Mouse (Mus musculus): ENCODE results near the gene Crim1. TPM values are rescaled to one million over a fixed set of nuclear protein-coding genes. Genes with fewer than 3 reads are reported as not detected.

The Crim1 gene
- polyA plus RNA-seq, 1 experiment from 2014 or later: 7.3 TPM

- H3K4me3 ChIP-seq: no peak overlapping the region
- H3K9me3 ChIP-seq: no peaks in the 10 kb centered on the region
- H3K36me3 ChIP-seq: no peaks in the 10 kb centered on the region; the same call in 1 of the 2 replicates
- no peaks in the 10 kb centered on the region for H3K27me3 ChIP-seq
- H3K27ac ChIP-seq (replicated peaks): no peak overlapping the region
- no peaks in the 10 kb centered on the region for H3K4me1 ChIP-seq
- H3K4me2 ChIP-seq (replicated peaks): no peak overlapping the region
- WGBS: 81% methylated on average over 12 of the region's 12 CpGs
- no peak for ATAC-seq (replicated peaks)
- no peak overlapping the region for H3K9ac ChIP-seq (replicated peaks)
Measured at GRCm38 (mm10) chr17:78400130-78400840, 200.2 kb downstream of the Crim1 start.

DNA sequence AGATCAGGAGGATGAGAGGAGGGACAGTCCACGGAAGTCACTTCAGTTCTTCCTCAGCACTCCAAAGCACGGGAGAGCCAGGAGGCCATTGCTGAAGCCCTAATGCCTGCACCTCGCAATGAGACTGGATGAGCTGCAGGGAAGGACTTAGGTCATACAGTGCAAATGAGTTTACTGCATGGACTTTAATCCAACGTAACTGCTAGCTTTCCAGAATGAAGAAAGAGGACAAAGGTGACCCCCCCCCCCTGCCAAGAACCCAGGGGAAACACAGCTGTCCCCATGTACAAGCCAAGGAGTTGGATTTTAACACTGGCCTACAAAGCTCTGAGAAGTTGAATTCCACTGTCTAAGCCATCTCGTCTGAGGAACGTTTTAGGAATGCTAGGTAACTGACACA is 201.3 kb downstream of the Crim1 start:
- ATAC-seq (replicated peaks): no peak
- Histone ChIP-seq H3K9me3 (no peaks in the 10 kb centered on the region), H3K4me3 (no peak overlapping the region), H3K4me2 (replicated peaks) (no peak overlapping the region), H3K27me3 (no peaks in the 10 kb centered on the region), H3K9ac (replicated peaks) (no peak overlapping the region), H3K27ac (replicated peaks) (no peak overlapping the region), H3K36me3 (no peaks in the 10 kb centered on the region; the same call in 1 of the 2 replicates), H3K4me1 (no peaks in the 10 kb centered on the region)
- 71% methylated on average over 6 of the region's 6 CpGs for WGBS

DNA sequence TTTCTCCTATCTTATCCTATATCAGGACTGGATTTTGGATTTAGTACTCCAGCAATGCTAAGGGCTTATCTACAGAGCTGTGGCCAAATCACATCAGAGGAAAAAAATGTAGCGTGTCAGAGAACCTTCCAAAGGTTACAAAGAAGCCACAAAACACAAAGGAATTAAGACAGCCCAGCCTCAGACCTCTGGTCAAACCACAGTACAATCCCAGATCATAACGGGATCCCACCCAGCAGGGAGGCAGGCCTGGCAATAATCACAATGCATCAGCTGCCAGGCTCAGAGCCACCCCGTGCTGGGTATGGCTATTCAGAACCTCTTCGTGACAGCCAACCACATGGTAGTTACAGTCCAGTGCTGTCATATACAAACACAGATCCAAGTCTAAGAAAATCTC is 201.7 kb downstream of the Crim1 start:
- no peak for ATAC-seq (replicated peaks)
- Histone ChIP-seq H3K4me1 (no peaks in the 10 kb centered on the region), H3K36me3 (no peaks in the 10 kb centered on the region; the same call in 1 of the 2 replicates), H3K9me3 (no peaks in the 10 kb centered on the region), H3K4me2 (replicated peaks) (no peak overlapping the region), H3K4me3 (no peak overlapping the region), H3K27me3 (no peaks in the 10 kb centered on the region), H3K9ac (replicated peaks) (no peak overlapping the region), H3K27ac (replicated peaks) (no peak overlapping the region)
- WGBS: 32% methylated on average over 4 of the region's 4 CpGs

DNA sequence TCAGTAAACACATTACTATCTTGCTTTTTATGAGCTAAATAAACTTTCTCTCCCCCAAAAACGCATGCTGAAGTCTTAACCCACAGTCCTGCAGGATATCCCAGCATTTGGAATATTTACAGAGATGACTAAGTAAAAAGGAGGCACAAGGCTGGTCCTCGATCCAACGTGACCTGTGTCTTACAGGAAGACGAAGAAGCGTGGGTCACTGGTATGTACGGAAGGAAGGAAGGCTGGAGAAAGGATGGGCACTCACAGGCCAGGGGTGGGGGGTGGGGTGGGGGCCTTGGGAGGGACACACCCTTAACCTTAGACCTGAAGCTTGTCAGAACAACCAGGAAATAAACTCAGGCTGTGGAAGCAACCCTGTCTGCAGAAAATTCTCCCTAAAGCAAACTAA is 202.1 kb downstream of the Crim1 start:
- H3K27me3 ChIP-seq: no peaks in the 10 kb centered on the region
- 87% methylated on average over 6 of the region's 6 CpGs for WGBS
- H3K9ac ChIP-seq (replicated peaks): no peak overlapping the region
- ATAC-seq (replicated peaks): no peak
- H3K4me3 ChIP-seq: no peak overlapping the region
- no peak overlapping the region for H3K4me2 ChIP-seq (replicated peaks)
- H3K27ac ChIP-seq (replicated peaks): no peak overlapping the region
- no peaks in the 10 kb centered on the region for H3K4me1 ChIP-seq
- H3K9me3 ChIP-seq: no peaks in the 10 kb centered on the region
- no peaks in the 10 kb centered on the region; the same call in 1 of the 2 replicates for H3K36me3 ChIP-seq

GRCm38 (mm10) chr17:78403229-78403628 is 203.2 kb downstream of the Crim1 start:
- H3K4me2 ChIP-seq (replicated peaks): no peak overlapping the region
- H3K9me3 ChIP-seq: no peaks in the 10 kb centered on the region
- H3K27me3 ChIP-seq: no peaks in the 10 kb centered on the region
- ATAC-seq (replicated peaks): no peak
- no peak overlapping the region for H3K27ac ChIP-seq (replicated peaks)
- no peak overlapping the region for H3K4me3 ChIP-seq
- no peaks in the 10 kb centered on the region; the same call in 1 of the 2 replicates for H3K36me3 ChIP-seq
- H3K9ac ChIP-seq (replicated peaks): no peak overlapping the region
- WGBS: 90% methylated on average over 4 of the region's 4 CpGs
- 0 out of 2 replicates have a peak, but pooled peaks cover under 1% of the 10 kb centered on the region for H3K4me1 ChIP-seq

GRCm38 (mm10) chr17:78403804-78404203 is 203.8 kb downstream of the Crim1 start:
- Histone ChIP-seq H3K9ac (replicated peaks) (no peak overlapping the region), H3K4me3 (no peak overlapping the region), H3K27me3 (no peaks in the 10 kb centered on the region), H3K4me2 (replicated peaks) (no peak overlapping the region), H3K9me3 (no peaks in the 10 kb centered on the region), H3K4me1 (0 out of 2 replicates have a peak, but pooled peaks cover 3% of the 10 kb centered on the region), H3K36me3 (no peaks in the 10 kb centered on the region; the same call in 1 of the 2 replicates), H3K27ac (replicated peaks) (no peak overlapping the region)
- no peak for ATAC-seq (replicated peaks)
- 95% methylated on average over 9 of the region's 9 CpGs for WGBS

DNA sequence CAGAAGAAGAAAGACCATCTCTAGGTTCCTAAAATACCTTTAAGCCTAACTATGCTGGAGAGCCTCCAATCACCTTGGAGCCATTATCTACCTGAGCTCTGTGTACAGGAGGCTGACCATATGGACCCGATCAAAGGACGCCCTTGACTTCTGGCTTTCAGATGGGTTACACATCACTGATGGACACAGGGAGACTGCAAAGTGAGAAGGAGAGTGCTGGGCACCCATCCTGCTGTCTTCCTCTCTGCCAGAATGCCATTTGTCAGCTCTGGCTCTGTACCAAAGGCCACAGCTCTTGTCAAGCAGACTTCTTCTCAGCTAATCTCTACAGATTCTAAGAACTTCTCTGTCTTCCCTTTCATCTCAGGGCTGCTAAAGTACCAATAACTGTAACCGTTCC is 205.3 kb downstream of the Crim1 start:
- WGBS: 91% methylated on average over 3 of the region's 3 CpGs
- Histone ChIP-seq H3K9me3 (no peaks in the 10 kb centered on the region), H3K27ac (replicated peaks) (no peak overlapping the region)

DNA sequence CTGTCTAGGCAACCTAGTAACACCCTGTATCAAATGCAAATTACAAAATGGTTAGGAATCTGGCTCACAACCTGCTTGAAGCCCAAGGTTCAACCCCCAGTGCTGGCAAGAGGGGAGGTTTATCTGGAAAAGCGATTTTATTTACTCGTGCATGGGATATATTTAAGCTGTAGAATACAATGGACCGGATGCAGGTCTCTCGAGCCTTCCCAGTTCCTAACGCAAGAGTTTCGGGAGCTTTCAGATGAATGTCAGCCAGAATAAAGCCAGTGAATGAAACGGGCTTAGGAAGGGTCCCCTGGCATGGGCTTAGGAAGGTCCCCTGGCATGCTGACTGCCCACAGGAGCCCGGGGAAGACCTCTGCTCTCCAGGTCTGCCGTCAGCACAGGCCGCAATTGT is 206.8 kb downstream of the Crim1 start:
- Histone ChIP-seq H3K4me3 (no peak overlapping the region), H3K9me3 (no peaks in the 10 kb centered on the region), H3K4me2 (replicated peaks) (no peak overlapping the region), H3K27ac (replicated peaks) (no peak overlapping the region), H3K9ac (replicated peaks) (no peak overlapping the region), H3K4me1 (0 out of 2 replicates have a peak, but pooled peaks cover 3% of the 10 kb centered on the region), H3K27me3 (no peaks in the 10 kb centered on the region), H3K36me3 (no peaks in the 10 kb centered on the region; the same call in 1 of the 2 replicates)
- no peak for ATAC-seq (replicated peaks)
- 77% methylated on average over 10 of the region's 10 CpGs for WGBS

More for the DNA sequence above, 205.3 kb downstream of the Crim1 start:
- Histone ChIP-seq H3K36me3 (no peaks in the 10 kb centered on the region; the same call in 1 of the 2 replicates), H3K4me3 (no peak overlapping the region), H3K9ac (replicated peaks) (no peak overlapping the region), H3K27me3 (no peaks in the 10 kb centered on the region), H3K4me1 (0 out of 2 replicates have a peak, but pooled peaks cover 3% of the 10 kb centered on the region), H3K4me2 (replicated peaks) (no peak overlapping the region)
- ATAC-seq (replicated peaks): no peak

DNA sequence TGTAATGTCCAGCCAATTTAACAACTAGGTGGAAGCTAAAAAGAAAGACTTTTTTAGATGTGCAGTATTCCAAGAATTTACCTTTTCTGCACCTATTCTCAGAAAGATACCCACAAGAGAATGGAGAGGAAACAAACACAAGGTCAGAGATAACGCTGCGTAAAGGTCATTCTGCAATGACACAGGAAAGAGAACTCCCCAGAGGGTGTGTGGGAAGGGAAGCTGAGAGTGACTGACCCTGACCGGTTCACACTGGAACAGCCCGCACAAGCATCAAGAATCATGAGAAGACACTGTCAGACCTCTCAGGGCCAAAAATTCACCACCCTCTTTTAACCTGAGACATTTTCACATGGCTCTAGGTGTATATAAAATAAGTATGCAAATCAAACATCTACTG is 207.5 kb downstream of the Crim1 start:
- no peak overlapping the region for H3K9ac ChIP-seq (replicated peaks)
- no peak for ATAC-seq (replicated peaks)
- 94% methylated on average over 4 of the region's 4 CpGs for WGBS

GRCm38 (mm10) chr17:78408386-78408785 is 208.3 kb downstream of the Crim1 start:
- no peaks in the 10 kb centered on the region for H3K9me3 ChIP-seq
- no peak for ATAC-seq (replicated peaks)
- no peak overlapping the region for H3K4me2 ChIP-seq (replicated peaks)
- H3K27ac ChIP-seq (replicated peaks): no peak overlapping the region
- H3K4me1 ChIP-seq: 0 out of 2 replicates have a peak, but pooled peaks cover 3% of the 10 kb centered on the region
- H3K27me3 ChIP-seq: no peaks in the 10 kb centered on the region
- no peak overlapping the region for H3K9ac ChIP-seq (replicated peaks)
- H3K36me3 ChIP-seq: no peaks in the 10 kb centered on the region
- no peak overlapping the region for H3K4me3 ChIP-seq
- 75% methylated on average over 10 of the region's 10 CpGs for WGBS

More for the DNA sequence above, 207.5 kb downstream of the Crim1 start:
- no peaks in the 10 kb centered on the region for H3K9me3 ChIP-seq
- no peaks in the 10 kb centered on the region; the same call in 1 of the 2 replicates for H3K36me3 ChIP-seq
- no peak overlapping the region for H3K4me3 ChIP-seq
- H3K4me2 ChIP-seq (replicated peaks): no peak overlapping the region
- H3K4me1 ChIP-seq: 0 out of 2 replicates have a peak, but pooled peaks cover 3% of the 10 kb centered on the region
- no peaks in the 10 kb centered on the region for H3K27me3 ChIP-seq
- H3K27ac ChIP-seq (replicated peaks): no peak overlapping the region

GRCm38 (mm10) chr17:78409900-78410299 is 209.9 kb downstream of the Crim1 start:
- ATAC-seq (replicated peaks): no peak; the same call in 1 of the 2 replicates

GRCm38 (mm10) chr17:78415255-78415654 is 215.2 kb downstream of the Crim1 start:
- ATAC-seq (replicated peaks): no peak
- Histone ChIP-seq H3K4me1 (0 out of 2 replicates have a peak, but pooled peaks cover 11% of the 10 kb centered on the region), H3K9me3 (no peaks in the 10 kb centered on the region), H3K4me3 (no peak overlapping the region), H3K4me2 (replicated peaks) (no peak overlapping the region), H3K27me3 (no peaks in the 10 kb centered on the region), H3K27ac (replicated peaks) (no peak overlapping the region), H3K36me3 (no peaks in the 10 kb centered on the region), H3K9ac (replicated peaks) (no peak overlapping the region)
- 92% methylated on average over 2 of the region's 2 CpGs for WGBS

More at GRCm38 (mm10) chr17:78409900-78410299, 209.9 kb downstream of the Crim1 start:
- Histone ChIP-seq H3K9ac (replicated peaks) (no peak overlapping the region), H3K36me3 (no peaks in the 10 kb centered on the region), H3K4me1 (0 out of 2 replicates have a peak, but pooled peaks cover 3% of the 10 kb centered on the region), H3K4me3 (no peak overlapping the region), H3K27ac (replicated peaks) (no peak overlapping the region), H3K4me2 (replicated peaks) (no peak overlapping the region), H3K9me3 (no peaks in the 10 kb centered on the region), H3K27me3 (no peaks in the 10 kb centered on the region)
- 21% methylated on average over 2 of the region's 2 CpGs for WGBS
